Mouse (Mus musculus) forebrain, postnatal 0 days (tissue): ENCODE data around the gene Smtnl1. TPM values are rescaled to one million over a fixed set of nuclear protein-coding genes. Genes with fewer than 3 reads are reported as not detected.

ENCODE experiments used
- ATAC-seq: fragments of 200-750 bp; cut with Nextera tagmentation; 2 replicates; pipeline ENCODE4 v1.8.0; 2017; ENCODE audit warnings: mild to moderate bottlenecking, moderate library complexity
- DNase-seq: peaks from one replicate; pipeline ENCODE4 v3.0.0-alpha.2; 2015
- H3K27ac ChIP-seq: fragments of 300-500 bp; sonication (generic); 2 replicates; pipeline ENCODE4 v1.5.1; 2014; ENCODE audit warnings: low read depth, mild to moderate bottlenecking, antibody characterized with exemption, low read length, moderate library complexity, mixed read lengths
- H3K27me3 ChIP-seq: fragments of 300-500 bp; sonication (generic); 2 replicates; pipeline ENCODE4 v1.6.1; 2014; ENCODE audit warnings: mild to moderate bottlenecking, low read length, mixed read lengths; ENCODE audit not compliant: insufficient read depth
- H3K36me3 ChIP-seq: fragments of 300-500 bp; sonication (generic); 2 replicates; pipeline ENCODE4 v1.6.1; 2014; ENCODE audit warnings: mild to moderate bottlenecking, moderate library complexity; ENCODE audit not compliant: insufficient read depth
- H3K4me1 ChIP-seq: fragments of 300-500 bp; sonication (generic); 2 replicates; pipeline ENCODE4 v1.6.1; 2014; ENCODE audit warnings: antibody characterized with exemption; ENCODE audit not compliant: insufficient read depth
- H3K4me2 ChIP-seq: fragments of 300-500 bp; sonication (generic); 2 replicates; pipeline ENCODE4 v1.6.1; 2014; ENCODE audit warnings: low read depth, mild to moderate bottlenecking, moderate library complexity
- H3K4me3 ChIP-seq: fragments of 300-500 bp; sonication (generic); 2 replicates; pipeline ENCODE4 v1.5.1; 2014; ENCODE audit warnings: low read depth, low read length, mixed read lengths
- H3K9ac ChIP-seq: fragments of 300-500 bp; sonication (generic); 2 replicates; pipeline ENCODE4 v1.6.1; 2014; ENCODE audit warnings: mild to moderate bottlenecking
- H3K9me3 ChIP-seq: fragments of 300-500 bp; sonication (generic); 2 replicates; pipeline ENCODE4 v1.6.1; 2016; ENCODE audit warnings: low read length
- CTCF ChIP-seq: sonication (generic); IDR thresholded peaks from 2 replicates; pipeline ENCODE4 v1.5.1; 2016; ENCODE audit warnings: antibody characterized with exemption, control low read depth, low read depth
- WGBS: fragments of 180-500 bp; shearing (Covaris S2); extraction: QIAGEN DNeasy Blood & Tissue Kit; methylation state at CpG from one replicate; pipeline ENCODE4 v1.1.7; 2014; 5-methylcytosine and 5-hydroxymethylcytosine counted together
- polyA plus RNA-seq: library from polyadenylated mRNA; unstranded; fragments of >200 nt; fragmentation: Nextera tagmentation; extraction: Ambion mirVana; gene quantifications from 2 replicates; pipeline ENCODE4 v1.2.1, GENCODE M21; 2015
- total RNA-seq: library from RNA; depleted of rRNA; stranded (reverse); fragments of >200 nt; gene quantifications from 2 replicates; pipeline ENCODE4 v1.2.3, GENCODE M21; 2014

The Smtnl1 gene
- total and polyA plus RNA-seq, 2 experiments from 2014 or later = 0.17 to 0.29 TPM

- Histone ChIP-seq H3K27ac (no peak overlapping the region), H3K4me2 (no peak overlapping the region), H3K9me3 (no peaks in the 10 kb centered on the region), H3K4me3 (no peak overlapping the region), H3K36me3 (no peaks in the 10 kb centered on the region), H3K4me1 (no peaks in the 10 kb centered on the region), H3K9ac (no peak overlapping the region), H3K27me3 (no peaks in the 10 kb centered on the region)
- ATAC-seq (no peak), DNase-seq (no peak)
- WGBS = 82% methylated on average over 3 of the region's 3 CpGs
- no peak for TF ChIP-seq CTCF
Measured at GRCm38 (mm10) chr2:84793871-84794270, 28.6 kb downstream of the Smtnl1 start.

GRCm38 (mm10) chr2:84793154-84793553 is 29.3 kb downstream of the Smtnl1 start:
- H3K4me2 ChIP-seq = no peak overlapping the region
- no peaks in the 10 kb centered on the region for H3K4me1 ChIP-seq
- TF ChIP-seq CTCF = no peak
- no peak for DNase-seq
- no peaks in the 10 kb centered on the region for H3K9me3 ChIP-seq
- H3K4me3 ChIP-seq = no peak overlapping the region
- 91% methylated on average over 3 of the region's 3 CpGs for WGBS
- H3K27ac ChIP-seq = no peak overlapping the region
- no peak overlapping the region for H3K9ac ChIP-seq
- no peaks in the 10 kb centered on the region for H3K36me3 ChIP-seq
- ATAC-seq = no peak
- no peaks in the 10 kb centered on the region for H3K27me3 ChIP-seq

GRCm38 (mm10) chr2:84792516-84792915 is 29.9 kb downstream of the Smtnl1 start:
- ATAC-seq = no peak
- TF ChIP-seq CTCF = no peak
- 88% methylated on average over 3 of the region's 3 CpGs for WGBS

GRCm38 (mm10) chr2:84790418-84790817 is 32.0 kb downstream of the Smtnl1 start:
- Histone ChIP-seq H3K4me1 (no peaks in the 10 kb centered on the region), H3K9me3 (no peaks in the 10 kb centered on the region), H3K36me3 (no peaks in the 10 kb centered on the region), H3K4me3 (no peak overlapping the region), H3K9ac (no peak overlapping the region), H3K4me2 (no peak overlapping the region), H3K27me3 (no peaks in the 10 kb centered on the region), H3K27ac (no peak overlapping the region)
- 58% methylated on average over 9 of the region's 9 CpGs for WGBS
- ATAC-seq (no peak), DNase-seq (no peak)
- TF ChIP-seq CTCF = no peak

More at GRCm38 (mm10) chr2:84792516-84792915, 29.9 kb downstream of the Smtnl1 start:
- no peaks in the 10 kb centered on the region for H3K9me3 ChIP-seq
- H3K36me3 ChIP-seq = no peaks in the 10 kb centered on the region
- no peaks in the 10 kb centered on the region for H3K4me1 ChIP-seq
- no peaks in the 10 kb centered on the region for H3K27me3 ChIP-seq
- no peak overlapping the region for H3K4me2 ChIP-seq
- no peak overlapping the region for H3K27ac ChIP-seq
- no peak overlapping the region for H3K9ac ChIP-seq
- no peak for DNase-seq
- no peak overlapping the region for H3K4me3 ChIP-seq

- 89% methylated on average over 3 of the region's 3 CpGs for WGBS
- no peak for ATAC-seq
- Histone ChIP-seq H3K9ac (no peak overlapping the region), H3K9me3 (no peaks in the 10 kb centered on the region), H3K4me2 (no peak overlapping the region), H3K27me3 (no peaks in the 10 kb centered on the region), H3K4me1 (no peaks in the 10 kb centered on the region), H3K36me3 (no peaks in the 10 kb centered on the region), H3K4me3 (no peak overlapping the region), H3K27ac (no peak overlapping the region)
- TF ChIP-seq CTCF = no peak
- DNase-seq = no peak
Measured at GRCm38 (mm10) chr2:84788316-84788715, 34.1 kb downstream of the Smtnl1 start.

- Histone ChIP-seq H3K27ac (no peak overlapping the region), H3K9me3 (no peaks in the 10 kb centered on the region), H3K4me3 (no peak overlapping the region), H3K4me1 (no peaks in the 10 kb centered on the region), H3K27me3 (no peaks in the 10 kb centered on the region), H3K9ac (no peak overlapping the region), H3K36me3 (no peaks in the 10 kb centered on the region), H3K4me2 (no peak overlapping the region)
- ATAC-seq = no peak
- no peak for TF ChIP-seq CTCF
- DNase-seq = no peak
- WGBS = 85% methylated on average over 3 of the region's 3 CpGs
Measured at GRCm38 (mm10) chr2:84783840-84784566, 38.4 kb downstream of the Smtnl1 start.

GRCm38 (mm10) chr2:84783315-84783714 is 39.1 kb downstream of the Smtnl1 start:
- Histone ChIP-seq H3K9ac (no peak overlapping the region), H3K9me3 (no peaks in the 10 kb centered on the region), H3K4me2 (no peak overlapping the region), H3K4me3 (no peak overlapping the region), H3K27me3 (no peaks in the 10 kb centered on the region), H3K4me1 (no peaks in the 10 kb centered on the region), H3K27ac (no peak overlapping the region), H3K36me3 (no peaks in the 10 kb centered on the region)
- ATAC-seq = no peak
- 88% methylated on average over 1 of the region's 1 CpGs for WGBS
- DNase-seq = no peak
- TF ChIP-seq CTCF = no peak
